Mouse (Mus musculus) right cerebral cortex, postnatal 14 days (tissue): Measurements from ENCODE around the gene Casp8.
"Not testable (repeated sequence)": the region's sequence is repeated elsewhere in the genome, so short reads cannot be mapped to it uniquely, and the experiment has no call there.

Source experiments
- DNase-seq: peaks from one replicate; pipeline ENCODE4 v3.0.0; 2022

Casp8 gene

GRCm38 (mm10) chr1:58795291-58796058, at the start of gene Casp8:
TSS of gene Casp8 (plus strand) at chr1:58795374.
- no peak for DNase-seq

- DNase-seq = peak; percentile 43
Measured at GRCm38 (mm10) chr1:58746880-58747279, 48.3 kb upstream of the Casp8 start.

- DNase-seq = no peak
Measured at GRCm38 (mm10) chr1:58759451-58759850, 35.7 kb upstream of the Casp8 start.

GRCm38 (mm10) chr1:58760581-58760980, 34.6 kb upstream of the Casp8 start:
- DNase-seq = no peak

GRCm38 (mm10) chr1:58761391-58762275, 33.5 kb upstream of the Casp8 start:
- DNase-seq = not testable (repeated sequence)

GRCm38 (mm10) chr1:58762576-58762975, 32.6 kb upstream of the Casp8 start:
- no peak for DNase-seq

- not testable (repeated sequence) for DNase-seq
Measured at GRCm38 (mm10) chr1:58766446-58766845, 28.7 kb upstream of the Casp8 start.

- no peak for DNase-seq
Measured at GRCm38 (mm10) chr1:58769136-58769535, 26.0 kb upstream of the Casp8 start.

- no peak for DNase-seq
Measured at GRCm38 (mm10) chr1:58769701-58770100, 25.5 kb upstream of the Casp8 start.

GRCm38 (mm10) chr1:58770111-58770720, 25.0 kb upstream of the Casp8 start:
- DNase-seq = no peak

- DNase-seq = no peak
Measured at GRCm38 (mm10) chr1:58772084-58772483, 23.1 kb upstream of the Casp8 start.

- DNase-seq = no peak
Measured at GRCm38 (mm10) chr1:58773280-58773679, 21.9 kb upstream of the Casp8 start.

GRCm38 (mm10) chr1:58773905-58774304, 21.3 kb upstream of the Casp8 start:
- DNase-seq = no peak

- no peak for DNase-seq
Measured at GRCm38 (mm10) chr1:58775361-58775760, 19.8 kb upstream of the Casp8 start.

- no peak for DNase-seq
Measured at GRCm38 (mm10) chr1:58777583-58777982, 17.6 kb upstream of the Casp8 start.

GRCm38 (mm10) chr1:58778226-58778625, 16.9 kb upstream of the Casp8 start:
- DNase-seq = no peak

GRCm38 (mm10) chr1:58786276-58786675, 8.9 kb upstream of the Casp8 start:
- DNase-seq = no peak

GRCm38 (mm10) chr1:58788410-58788809, 6.8 kb upstream of the Casp8 start:
- no peak for DNase-seq

- DNase-seq = no peak
Measured at GRCm38 (mm10) chr1:58794705-58795104, 469 bp upstream of the Casp8 start.

- no peak for DNase-seq
Measured at GRCm38 (mm10) chr1:58796059-58796363, 837 bp downstream of the Casp8 start.

GRCm38 (mm10) chr1:58796853-58797252, 1.7 kb downstream of the Casp8 start:
- DNase-seq = no peak

GRCm38 (mm10) chr1:58797370-58797769, 2.2 kb downstream of the Casp8 start:
- no peak for DNase-seq

- DNase-seq = no peak
Measured at GRCm38 (mm10) chr1:58798911-58799310, 3.7 kb downstream of the Casp8 start.

GRCm38 (mm10) chr1:58800644-58801043, 5.5 kb downstream of the Casp8 start:
- not testable (repeated sequence) for DNase-seq
